Mouse (Mus musculus): ENCODE data around the gene Mcpt4. TPM values are rescaled to one million over a fixed set of nuclear protein-coding genes. Genes with fewer than 3 reads are reported as not detected.
"Not testable (repeated sequence)": the region's sequence is repeated elsewhere in the genome, so short reads cannot be mapped to it uniquely, and the experiment has no call there.

Mcpt4 gene
- polyA plus RNA-seq, 1 experiment from 2014 or later, result not detected

GRCm38 (mm10) chr14:56085167-56085566 is 23.1 kb upstream of the Mcpt4 start, which contains the start of gene Mcpt8:
Gene Mcpt8 (minus strand): TSS chr14:56085273.
- no peaks in the 10 kb centered on the region for H3K27me3 ChIP-seq (ENCODE audit: control insufficient read depth, insufficient read depth, low read depth, low read length)
- no peaks in the 10 kb centered on the region for H3K36me3 ChIP-seq (ENCODE audit: control insufficient read depth, insufficient read depth, low read length)
- no peak within 1 kb of the TSS for H3K9ac ChIP-seq (ENCODE audit: low read depth, low read length)
- H3K4me1 ChIP-seq (ENCODE audit: control insufficient read depth, insufficient read depth, low read length), result no peaks in the 10 kb centered on the region
- no peak within 1 kb of the TSS for H3K27ac ChIP-seq (ENCODE audit: low read length)
- H3K4me3 ChIP-seq (ENCODE audit: low read depth, low read length), result no peak within 1 kb of the TSS
- no peak within 1 kb of the TSS for H3K4me2 ChIP-seq (ENCODE audit: low read length)
- no peaks in the 10 kb centered on the region for H3K9me3 ChIP-seq (replicated peaks; ENCODE audit: control insufficient read depth, low read length, poor library complexity, severe bottlenecking)
- 100% methylated on average over 2 of the region's 2 CpGs for WGBS
- no peak for ATAC-seq

DNA sequence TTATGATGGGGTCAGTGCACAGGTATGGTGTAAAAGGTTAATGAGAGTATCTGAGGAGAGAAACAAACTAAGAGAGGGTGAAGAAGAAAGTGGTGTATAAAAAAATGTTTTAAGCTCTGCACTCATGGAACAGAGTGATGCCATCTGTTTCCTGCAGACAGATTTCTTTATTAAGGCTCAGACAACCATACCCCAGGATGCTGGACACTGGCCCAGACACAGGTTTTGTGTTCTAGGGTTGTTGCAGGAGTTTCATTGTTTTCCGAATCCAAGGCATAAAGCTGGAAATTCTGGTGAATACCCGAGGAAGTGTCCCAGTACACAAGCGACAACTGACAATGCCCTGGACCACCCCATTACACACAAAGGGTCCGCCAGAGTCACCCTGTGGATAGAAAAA is 19.9 kb upstream of the Mcpt4 start:
- Histone ChIP-seq H3K4me2 (ENCODE audit: low read length) (no peak overlapping the region), H3K4me3 (ENCODE audit: low read depth, low read length) (no peak overlapping the region), H3K4me1 (ENCODE audit: control insufficient read depth, insufficient read depth, low read length) (no peaks in the 10 kb centered on the region), H3K36me3 (ENCODE audit: control insufficient read depth, insufficient read depth, low read length) (no peaks in the 10 kb centered on the region), H3K27ac (ENCODE audit: low read length) (no peak overlapping the region), H3K27me3 (ENCODE audit: control insufficient read depth, insufficient read depth, low read depth, low read length) (no peaks in the 10 kb centered on the region), H3K9ac (ENCODE audit: low read depth, low read length) (no peak overlapping the region), H3K9me3 (replicated peaks; ENCODE audit: control insufficient read depth, low read length, poor library complexity, severe bottlenecking) (no peaks in the 10 kb centered on the region)
- WGBS, result 65% methylated on average over 4 of the region's 4 CpGs
- ATAC-seq, result no peak

GRCm38 (mm10) chr14:56057722-56058121 is 4.4 kb downstream of the Mcpt4 start:
- no peaks in the 10 kb centered on the region for H3K36me3 ChIP-seq (ENCODE audit: control insufficient read depth, insufficient read depth, low read length)
- no peak overlapping the region for H3K27ac ChIP-seq (ENCODE audit: low read length)
- H3K4me3 ChIP-seq (ENCODE audit: low read depth, low read length), result no peak overlapping the region
- H3K9me3 ChIP-seq (replicated peaks; ENCODE audit: control insufficient read depth, low read length, poor library complexity, severe bottlenecking), result no peaks in the 10 kb centered on the region
- ATAC-seq, result no peak
- no peaks in the 10 kb centered on the region for H3K4me1 ChIP-seq (ENCODE audit: control insufficient read depth, insufficient read depth, low read length)
- H3K27me3 ChIP-seq (ENCODE audit: control insufficient read depth, insufficient read depth, low read depth, low read length), result no peaks in the 10 kb centered on the region
- WGBS, result 87% methylated on average over 4 of the region's 4 CpGs
- no peak overlapping the region for H3K4me2 ChIP-seq (ENCODE audit: low read length)
- no peak overlapping the region for H3K9ac ChIP-seq (ENCODE audit: low read depth, low read length)

GRCm38 (mm10) chr14:56055408-56055807 is 6.7 kb downstream of the Mcpt4 start:
- Histone ChIP-seq H3K4me1 (ENCODE audit: control insufficient read depth, insufficient read depth, low read length) (no peaks in the 10 kb centered on the region), H3K9ac (ENCODE audit: low read depth, low read length) (no peak overlapping the region), H3K27me3 (ENCODE audit: control insufficient read depth, insufficient read depth, low read depth, low read length) (no peaks in the 10 kb centered on the region), H3K4me2 (ENCODE audit: low read length) (no peak overlapping the region), H3K36me3 (ENCODE audit: control insufficient read depth, insufficient read depth, low read length) (no peaks in the 10 kb centered on the region), H3K4me3 (ENCODE audit: low read depth, low read length) (no peak overlapping the region), H3K27ac (ENCODE audit: low read length) (no peak overlapping the region), H3K9me3 (replicated peaks; ENCODE audit: control insufficient read depth, low read length, poor library complexity, severe bottlenecking) (no peaks in the 10 kb centered on the region)
- ATAC-seq, result no peak
- WGBS, result 84% methylated on average over 3 of the region's 3 CpGs

DNA sequence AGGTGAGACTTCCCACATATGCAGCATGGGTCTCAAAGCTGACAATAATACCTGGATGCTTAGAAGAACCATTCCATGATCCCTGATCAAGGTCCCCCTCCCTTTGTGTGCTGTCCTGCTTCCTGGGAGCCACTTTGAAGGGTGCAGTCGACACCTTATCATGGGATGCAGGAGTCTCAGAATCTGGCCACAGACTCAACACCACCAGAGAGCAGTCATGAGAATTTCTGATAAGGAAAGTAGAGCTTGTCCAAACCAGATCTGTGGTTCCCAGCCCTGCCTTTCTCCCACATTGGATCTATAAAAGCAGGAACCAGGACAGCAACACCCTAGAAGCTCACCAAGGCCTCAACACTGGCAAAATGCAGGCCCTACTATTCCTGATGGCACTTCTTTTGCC is 20.3 kb downstream of the Mcpt4 start, which contains the start of gene Mcpt2:
Gene Mcpt2 (plus strand): TSS at position 250 of the 400 bp plus-strand sequence.
- ATAC-seq; H3K4me1 ChIP-seq (ENCODE audit: control insufficient read depth, insufficient read depth, low read length); H3K36me3 ChIP-seq (ENCODE audit: control insufficient read depth, insufficient read depth, low read length); H3K9ac ChIP-seq (ENCODE audit: low read depth, low read length); H3K27me3 ChIP-seq (ENCODE audit: control insufficient read depth, insufficient read depth, low read depth, low read length); H3K9me3 ChIP-seq (replicated peaks; ENCODE audit: control insufficient read depth, low read length, poor library complexity, severe bottlenecking); H3K4me3 ChIP-seq (ENCODE audit: low read depth, low read length); H3K27ac ChIP-seq (ENCODE audit: low read length); H3K4me2 ChIP-seq (ENCODE audit: low read length): not testable (repeated sequence)
- 84% methylated on average over 1 of the region's 1 CpGs for WGBS

DNA sequence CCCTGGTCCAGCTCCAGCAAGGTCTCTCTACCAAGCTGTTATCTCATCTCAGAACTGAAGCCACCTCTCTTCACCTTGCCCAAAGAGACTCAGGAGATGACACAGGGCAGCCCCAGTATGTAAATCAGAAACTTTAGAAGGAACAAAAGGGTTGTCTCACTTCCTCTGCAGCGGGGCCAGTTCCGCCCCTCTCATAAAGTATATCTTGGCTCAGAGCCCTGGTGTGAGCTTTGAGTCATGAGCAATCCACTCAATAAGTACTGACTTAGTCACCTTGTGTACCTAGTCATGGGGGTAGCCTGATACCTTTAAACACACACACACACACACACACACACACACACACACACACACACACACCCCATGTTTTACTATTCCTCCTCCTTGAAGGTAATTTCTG is 27.7 kb downstream of the Mcpt4 start:
- Histone ChIP-seq H3K4me3 (ENCODE audit: low read depth, low read length) (no peak overlapping the region), H3K27me3 (ENCODE audit: control insufficient read depth, insufficient read depth, low read depth, low read length) (no peaks in the 10 kb centered on the region), H3K27ac (ENCODE audit: low read length) (no peak overlapping the region), H3K9ac (ENCODE audit: low read depth, low read length) (no peak overlapping the region), H3K4me1 (ENCODE audit: control insufficient read depth, insufficient read depth, low read length) (no peaks in the 10 kb centered on the region), H3K36me3 (ENCODE audit: control insufficient read depth, insufficient read depth, low read length) (no peaks in the 10 kb centered on the region), H3K4me2 (ENCODE audit: low read length) (no peak overlapping the region), H3K9me3 (replicated peaks; ENCODE audit: control insufficient read depth, low read length, poor library complexity, severe bottlenecking) (no peaks in the 10 kb centered on the region)
- WGBS, result 79% methylated on average over 2 of the region's 2 CpGs
- no peak for ATAC-seq

- not testable (repeated sequence) for H3K4me1 ChIP-seq (ENCODE audit: control insufficient read depth, insufficient read depth, low read length); H3K4me3 ChIP-seq (ENCODE audit: low read depth, low read length); H3K36me3 ChIP-seq (ENCODE audit: control insufficient read depth, insufficient read depth, low read length); ATAC-seq; H3K9ac ChIP-seq (ENCODE audit: low read depth, low read length); H3K27ac ChIP-seq (ENCODE audit: low read length); H3K9me3 ChIP-seq (replicated peaks; ENCODE audit: control insufficient read depth, low read length, poor library complexity, severe bottlenecking); H3K27me3 ChIP-seq (ENCODE audit: control insufficient read depth, insufficient read depth, low read depth, low read length); H3K4me2 ChIP-seq (ENCODE audit: low read length)
- 89% methylated on average over 3 of the region's 3 CpGs for WGBS
These were observed 31.7 kb downstream of the Mcpt4 start, which contains the start of gene Mcpt9 for GRCm38 (mm10) chr14:56030395-56030794. Gene Mcpt9 (minus strand): TSS chr14:56030495.

GRCm38 (mm10) chr14:56021305-56021704 is 40.8 kb downstream of the Mcpt4 start:
- not testable (repeated sequence) for H3K27ac ChIP-seq (ENCODE audit: low read length); H3K9me3 ChIP-seq (replicated peaks; ENCODE audit: control insufficient read depth, low read length, poor library complexity, severe bottlenecking); H3K27me3 ChIP-seq (ENCODE audit: control insufficient read depth, insufficient read depth, low read depth, low read length); H3K4me1 ChIP-seq (ENCODE audit: control insufficient read depth, insufficient read depth, low read length); H3K9ac ChIP-seq (ENCODE audit: low read depth, low read length); H3K4me2 ChIP-seq (ENCODE audit: low read length); H3K4me3 ChIP-seq (ENCODE audit: low read depth, low read length); H3K36me3 ChIP-seq (ENCODE audit: control insufficient read depth, insufficient read depth, low read length); ATAC-seq
- 92% methylated on average over 4 of the region's 4 CpGs for WGBS

DNA sequence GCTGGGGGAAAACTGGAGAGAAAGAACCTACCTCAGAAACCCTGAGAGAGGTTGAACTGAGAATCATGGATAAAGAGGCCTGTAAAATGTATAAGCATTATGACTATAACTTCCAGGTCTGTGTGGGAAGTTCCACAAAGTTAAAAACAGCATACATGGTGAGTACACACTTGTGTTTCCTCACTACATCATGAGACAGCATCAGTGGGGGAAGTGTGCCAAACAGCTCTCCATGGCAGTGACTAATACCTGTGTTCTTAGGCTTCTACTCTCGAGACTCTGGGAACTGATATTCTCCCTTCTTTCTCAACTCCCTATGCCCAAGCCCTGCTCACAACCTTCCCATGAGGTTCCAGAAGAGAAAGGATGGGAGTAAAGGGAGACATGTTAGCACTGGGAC is 42.7 kb downstream of the Mcpt4 start:
- no peaks in the 10 kb centered on the region for H3K36me3 ChIP-seq (ENCODE audit: control insufficient read depth, insufficient read depth, low read length)
- no peak overlapping the region for H3K27ac ChIP-seq (ENCODE audit: low read length)
- no peak overlapping the region for H3K4me2 ChIP-seq (ENCODE audit: low read length)
- H3K4me3 ChIP-seq (ENCODE audit: low read depth, low read length), result no peak overlapping the region
- no peaks in the 10 kb centered on the region for H3K27me3 ChIP-seq (ENCODE audit: control insufficient read depth, insufficient read depth, low read depth, low read length)
- H3K9ac ChIP-seq (ENCODE audit: low read depth, low read length), result no peak overlapping the region
- H3K9me3 ChIP-seq (replicated peaks; ENCODE audit: control insufficient read depth, low read length, poor library complexity, severe bottlenecking), result no peaks in the 10 kb centered on the region
- ATAC-seq, result no peak
- 50% methylated on average over 1 of the region's 1 CpGs for WGBS
- no peaks in the 10 kb centered on the region for H3K4me1 ChIP-seq (ENCODE audit: control insufficient read depth, insufficient read depth, low read length)
